Mouse (Mus musculus): ENCODE data around the gene Tcp11l2.
A peak's percentile ranks its signal among the peaks of the same experiment; 100 is the strongest.

DNA sequence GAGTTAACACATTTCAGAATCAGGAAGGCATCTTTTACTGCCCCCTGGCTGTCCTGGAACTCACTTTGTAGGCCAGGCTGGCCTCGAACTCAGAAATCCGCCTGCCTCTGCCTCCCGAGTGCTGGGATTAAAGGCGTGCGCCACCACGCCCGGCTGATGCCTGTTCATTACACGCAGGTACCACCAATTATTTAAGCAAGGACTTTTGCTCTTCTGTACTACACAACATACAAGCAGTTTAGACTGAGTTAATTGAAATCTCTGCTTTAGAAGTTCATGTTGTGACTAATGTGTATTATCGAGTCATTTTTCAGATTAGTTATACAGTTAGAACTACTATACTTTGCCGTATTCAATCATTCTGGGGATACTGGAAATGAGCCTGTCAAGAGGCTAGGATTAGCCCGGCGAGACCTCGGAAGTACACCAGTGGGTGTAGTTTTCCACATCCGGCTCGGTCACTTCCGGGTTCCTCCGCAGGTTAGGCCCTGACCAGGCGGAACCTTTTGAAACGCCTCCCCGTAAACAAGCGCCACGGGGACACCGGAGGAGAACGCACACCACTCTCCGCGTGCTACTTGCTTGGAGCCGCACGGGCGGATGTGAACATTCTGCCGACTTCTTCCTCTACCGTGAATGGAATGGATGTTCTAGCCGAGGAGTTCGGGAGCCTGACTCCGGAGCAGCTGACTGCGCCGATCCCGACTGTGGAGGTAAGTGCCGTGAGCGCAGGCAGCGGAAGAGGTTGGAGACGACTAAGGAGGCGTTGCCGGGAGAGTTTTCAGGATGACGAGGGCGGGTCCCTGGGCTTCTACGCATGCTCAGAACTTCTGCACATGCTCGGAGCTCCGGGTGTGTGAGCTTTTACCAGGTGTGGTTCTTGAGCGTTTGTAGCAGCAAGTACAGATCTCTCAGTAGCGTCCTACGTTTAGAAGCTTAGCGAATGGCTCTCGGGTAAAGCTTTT is 45.7 kb downstream of the Tcp11l2 start, which contains the start of gene Polr3b:
- TF ChIP-seq TCF12 (IDR thresholded peaks at IDR 0.05; ENCODE audit: low read depth, low read length) (peak; percentile 53; the same call in 1 of the 2 replicates), ETS1 (IDR thresholded peaks at IDR 0.05; ENCODE audit: low read depth, low read length) (peak; percentile 60), USF1 (IDR thresholded peaks at IDR 0.05; ENCODE audit: low read depth, low read length) (no peak), RCOR1 (IDR thresholded peaks at IDR 0.05; ENCODE audit: low read depth, low read length) (no peak), HCFC1 (IDR thresholded peaks at IDR 0.05; ENCODE audit: low read depth, low read length) (peak; percentile 93)

Measured in MEL (cell line).